Mouse (Mus musculus): ENCODE data around the gene Med20.

DNA sequence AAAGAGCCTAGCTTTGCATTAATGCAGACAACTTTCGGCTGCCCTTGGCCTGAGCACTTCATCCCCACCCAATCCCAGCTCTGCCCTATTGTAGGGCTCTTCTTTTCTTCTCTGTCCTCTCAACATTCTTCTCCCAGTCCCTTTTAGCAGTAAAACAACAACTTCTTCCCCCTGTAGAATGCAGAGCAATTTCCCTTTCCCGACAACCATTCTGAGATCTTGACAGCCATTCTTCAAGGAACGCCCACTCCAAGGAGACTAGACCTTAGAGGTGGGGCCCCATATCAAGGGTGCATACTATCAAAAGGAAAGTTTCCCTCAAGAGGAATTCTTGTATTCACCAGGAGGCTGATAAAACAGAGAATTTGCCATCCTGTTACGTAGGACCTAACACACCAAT lies 37.6 kb downstream of the Med20 start:
- no peak for TF ChIP-seq EP300 (IDR thresholded peaks at IDR 0.05; ENCODE audit: low read depth)
- TF ChIP-seq CTCF (IDR thresholded peaks at IDR 0.05; ENCODE audit: low read depth) = no peak

All from liver, embryonic 14.5 days (tissue).